Mouse (Mus musculus): Measurements from ENCODE around the gene Commd2. TPM values are rescaled to one million over a fixed set of nuclear protein-coding genes. Genes with fewer than 3 reads are reported as not detected.

The Commd2 gene
- 10 to 100 TPM; 17.9 to 19.9 TPM for total RNA-seq (2021)

DNA sequence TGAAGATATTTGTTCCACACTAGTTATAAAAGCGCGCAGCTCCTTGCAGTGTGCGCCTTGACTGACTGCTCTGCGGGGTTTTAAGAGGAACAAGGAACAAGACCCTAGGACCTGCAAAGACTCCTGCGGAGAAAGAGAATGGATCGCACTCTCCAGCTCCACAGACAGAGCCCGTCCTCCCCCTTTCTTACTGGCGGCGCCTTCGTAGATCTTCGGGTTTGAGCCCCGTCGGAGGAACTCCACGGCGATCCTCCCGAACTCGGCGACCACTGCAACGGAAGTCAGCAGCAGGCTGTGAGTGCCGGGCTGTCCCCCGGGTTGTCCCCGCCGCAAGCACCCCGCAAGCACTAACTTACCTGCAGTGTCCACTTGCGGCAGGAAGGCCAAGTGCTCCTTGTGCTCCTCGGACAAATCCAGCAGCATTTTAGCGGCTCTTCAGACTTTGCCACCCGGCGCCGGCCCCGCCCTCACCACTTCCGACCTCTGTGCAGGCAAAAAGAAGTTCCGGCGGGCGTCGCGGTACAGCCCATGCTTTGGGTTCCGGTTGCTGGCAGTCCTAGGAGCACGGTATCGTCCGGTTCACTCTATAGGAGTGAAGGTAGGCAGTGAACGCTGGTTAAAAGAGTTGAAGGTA is at the start of gene Commd2:
Gene Commd2 (minus strand): TSS at position 485 of the 634 bp plus-strand sequence.
- peak; percentile 92 to 96 for DNase-seq
- intact Hi-C loops (cut with DNase I): no loop called here

DNA sequence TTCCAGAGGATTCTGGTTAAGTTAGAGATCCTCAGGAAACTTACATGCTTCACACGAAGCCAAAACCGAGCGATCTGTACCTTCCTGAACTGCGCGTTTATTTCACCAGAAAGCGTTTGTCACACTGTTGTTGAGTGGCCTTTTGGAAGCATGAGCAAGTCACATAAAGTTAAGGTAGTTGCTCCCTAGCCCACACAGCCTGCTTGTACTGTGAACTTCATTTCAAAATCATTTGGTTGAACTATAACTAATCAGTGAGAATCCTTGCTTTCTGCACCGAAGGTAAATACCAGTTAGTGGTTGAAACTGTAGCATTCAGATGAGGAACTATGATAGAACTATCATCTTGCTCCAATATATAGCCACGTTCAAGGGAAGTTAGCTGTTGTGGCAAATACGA is 45.3 kb upstream of the Commd2 start:
- no peak for DNase-seq
- intact Hi-C loops (cut with DNase I): no loop called here

DNA sequence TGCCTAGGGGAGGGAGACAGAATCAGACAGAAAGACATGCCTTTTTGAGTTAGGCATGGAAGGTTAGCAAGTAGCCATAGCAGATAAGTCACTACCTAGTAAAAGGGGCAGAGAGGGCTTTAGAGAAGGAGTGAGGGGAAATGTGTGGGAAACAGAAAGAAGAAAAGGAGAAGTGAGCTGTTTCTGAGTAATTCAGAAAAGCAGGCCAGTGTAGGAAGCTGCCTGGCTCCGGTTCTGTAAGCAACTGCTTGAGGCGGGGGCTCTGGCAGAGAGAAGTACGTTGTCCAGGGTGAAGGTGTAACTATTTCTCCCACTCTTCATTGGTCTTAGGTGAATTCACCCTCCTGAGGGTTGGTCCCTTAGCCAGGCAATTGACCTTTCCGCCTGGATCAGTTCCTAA is 44.7 kb upstream of the Commd2 start:
- intact Hi-C loops (cut with DNase I): no loop called here

DNA sequence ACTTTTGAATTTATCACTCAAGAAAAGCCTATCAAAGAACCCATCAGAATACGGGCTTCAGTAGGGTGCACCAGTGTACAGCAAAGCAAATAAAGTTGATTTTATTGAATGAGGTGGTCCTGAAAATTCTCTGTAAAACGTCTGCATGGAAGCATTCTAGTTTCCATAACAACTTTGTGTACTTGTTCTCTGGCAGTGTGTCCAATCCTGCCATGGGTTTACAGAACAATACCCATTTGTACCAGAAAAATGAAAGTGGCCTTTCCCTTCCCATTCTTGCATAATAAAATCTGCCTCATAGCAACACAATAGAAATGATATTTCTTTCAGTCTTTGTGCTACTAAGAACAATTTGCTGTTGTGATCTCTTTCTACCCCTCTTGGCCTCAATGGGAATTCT is 41.2 kb upstream of the Commd2 start, which contains the start of gene Ankub1:
Gene Ankub1 (minus strand): TSS at position 81 of the 400 bp plus-strand sequence.
- DNase-seq: no peak

More for the DNA sequence above, 44.7 kb upstream of the Commd2 start:
- DNase-seq: no peak

DNA sequence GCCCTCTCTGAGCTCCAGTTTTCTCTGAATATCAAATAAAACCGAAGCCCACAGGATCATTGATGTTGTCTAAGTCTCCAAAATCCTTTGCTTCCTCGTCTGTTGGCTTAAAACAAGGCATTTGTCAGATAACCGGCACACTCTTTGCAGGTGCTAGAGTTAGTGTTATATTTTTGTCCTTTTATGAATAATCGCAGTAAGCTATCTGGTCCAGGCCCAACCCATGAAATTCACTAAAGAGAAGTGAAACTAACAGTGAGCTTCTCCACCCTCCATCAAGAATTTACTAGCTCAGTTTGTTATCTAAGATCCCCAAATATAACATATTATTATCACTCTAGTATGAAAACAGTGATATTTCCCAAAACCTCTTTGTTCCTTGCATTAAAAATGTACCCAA is 40.3 kb upstream of the Commd2 start:
- no peak for DNase-seq
- intact Hi-C loops (cut with DNase I): no loop called here

More for the DNA sequence above, 41.2 kb upstream of the Commd2 start, which contains the start of gene Ankub1:
- intact Hi-C loops (cut with DNase I): no loop called here

DNA sequence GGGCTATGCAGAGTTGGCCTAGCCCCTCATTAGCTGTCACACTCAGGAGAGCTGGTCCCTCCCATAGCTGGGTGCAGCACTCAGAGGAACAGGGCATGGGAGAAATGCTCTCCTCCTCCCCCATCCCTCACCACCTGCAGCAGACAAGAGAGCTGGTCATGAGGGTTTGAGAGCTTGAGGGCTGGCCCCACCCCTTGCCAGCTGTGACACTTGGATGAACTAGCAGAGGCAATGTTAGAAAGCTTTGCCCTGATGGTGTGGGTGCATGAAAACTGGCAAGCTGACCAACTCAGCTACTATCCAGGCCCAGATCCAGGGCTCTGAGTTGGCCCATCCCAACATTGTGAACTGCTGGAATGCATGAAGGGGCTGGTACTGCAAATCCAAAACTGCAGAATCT is 26.3 kb upstream of the Commd2 start:
- intact Hi-C loops (cut with DNase I): no loop called here
- peak; percentile 15 to 23 for DNase-seq

DNA sequence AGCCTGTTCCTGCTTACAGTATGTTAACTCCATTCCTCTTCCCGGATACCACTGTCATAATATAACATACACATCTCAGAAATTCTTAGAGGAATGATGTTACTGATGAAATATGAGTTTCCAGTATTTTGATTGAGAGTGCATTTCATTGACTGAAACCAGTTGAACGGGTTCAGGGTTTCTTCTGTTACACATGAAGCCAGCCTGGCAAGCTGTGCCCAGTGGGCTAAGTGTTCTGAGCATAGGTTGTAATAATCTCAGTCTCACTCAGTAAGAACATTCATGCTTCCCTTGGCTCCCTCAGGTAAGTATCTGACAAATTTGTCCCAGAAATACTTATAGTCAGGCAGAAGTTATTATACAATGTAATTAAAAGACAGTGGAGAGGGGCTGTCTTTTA is 22.6 kb upstream of the Commd2 start:
- intact Hi-C loops (cut with DNase I): no loop called here

DNA sequence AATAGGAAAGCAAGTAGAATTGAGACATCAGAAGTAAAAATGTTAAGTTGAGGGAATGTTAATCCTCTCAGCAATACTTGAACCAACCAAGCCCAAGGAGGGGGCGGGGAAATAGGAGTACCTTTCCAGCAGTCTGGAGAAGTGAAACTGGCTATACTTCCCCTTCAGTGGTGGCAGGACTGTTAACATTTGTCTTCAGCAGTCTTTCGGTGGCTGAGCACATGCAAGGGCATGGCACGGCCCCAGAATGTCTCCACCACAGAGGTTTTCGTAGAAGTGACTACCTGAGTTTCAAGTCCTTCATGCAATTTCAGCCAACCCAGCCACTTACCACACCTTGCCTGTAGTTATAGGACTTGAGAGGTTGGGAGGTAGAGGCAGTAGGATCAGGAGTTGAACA is 22.1 kb upstream of the Commd2 start:
- intact Hi-C loops (cut with DNase I): no loop called here
- peak; percentile 7 to 9 for DNase-seq

More for the DNA sequence above, 22.6 kb upstream of the Commd2 start:
- DNase-seq: no peak

DNA sequence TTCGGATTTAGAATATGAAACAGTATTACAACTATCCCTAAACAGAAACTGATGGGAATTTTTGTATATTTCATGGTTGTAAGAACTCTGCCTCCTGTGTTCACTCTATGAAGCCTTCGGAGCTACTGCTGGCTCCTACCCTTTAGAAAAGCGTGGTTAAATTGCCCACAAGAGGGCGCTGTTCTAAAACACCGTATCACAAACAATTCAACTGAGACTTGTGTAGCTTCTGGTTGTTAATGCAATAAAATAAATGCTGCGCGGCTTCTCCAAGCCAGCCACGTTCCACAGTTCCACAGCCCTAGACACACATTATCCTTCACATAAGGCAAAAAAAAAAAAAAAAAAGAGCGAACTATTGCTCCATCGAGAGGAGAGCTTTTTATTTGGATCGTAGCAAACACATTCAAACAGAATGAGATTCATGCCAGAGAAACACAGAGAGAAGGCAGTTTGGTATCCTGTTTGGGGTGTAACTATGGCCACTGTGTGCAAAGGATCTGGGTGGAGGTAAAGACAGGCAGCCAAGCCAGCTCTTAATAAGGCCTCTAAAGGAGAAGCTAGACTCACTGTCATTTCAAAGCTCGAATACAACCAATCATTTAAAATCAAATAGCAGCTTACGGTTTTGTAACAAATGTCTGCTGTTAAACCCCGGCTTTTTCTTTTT is 15.7 kb upstream of the Commd2 start:
- intact Hi-C loops (cut with DNase I): loop anchor here (2.0 kb wide), 1 partner anchor 148 kb away; no protein-coding TSS in a partner anchor
- DNase-seq: peak; percentile 78 to 84

DNA sequence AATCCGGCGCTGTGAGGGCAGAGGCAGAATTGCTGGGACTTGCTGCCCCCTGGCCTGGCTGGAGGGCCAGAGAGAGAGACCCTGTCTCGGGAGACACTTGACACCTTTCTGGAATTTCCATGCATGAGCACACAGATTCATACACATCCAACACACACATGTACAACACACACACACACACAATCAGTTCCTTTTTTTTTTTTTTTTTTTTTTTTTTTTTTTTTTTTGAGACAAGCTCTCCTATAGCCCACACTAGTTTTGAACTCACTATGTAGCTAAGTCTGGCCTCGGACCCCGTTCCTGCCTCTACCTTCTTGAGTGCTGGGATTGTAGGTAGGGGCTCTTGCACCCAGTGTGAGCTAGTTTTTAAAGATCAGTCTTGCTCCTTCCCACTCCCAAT is 14.4 kb upstream of the Commd2 start:
- DNase-seq: no peak
- intact Hi-C loops (cut with DNase I): loop anchor here (2.0 kb wide), 1 partner anchor 149 kb away; no protein-coding TSS in a partner anchor

DNA sequence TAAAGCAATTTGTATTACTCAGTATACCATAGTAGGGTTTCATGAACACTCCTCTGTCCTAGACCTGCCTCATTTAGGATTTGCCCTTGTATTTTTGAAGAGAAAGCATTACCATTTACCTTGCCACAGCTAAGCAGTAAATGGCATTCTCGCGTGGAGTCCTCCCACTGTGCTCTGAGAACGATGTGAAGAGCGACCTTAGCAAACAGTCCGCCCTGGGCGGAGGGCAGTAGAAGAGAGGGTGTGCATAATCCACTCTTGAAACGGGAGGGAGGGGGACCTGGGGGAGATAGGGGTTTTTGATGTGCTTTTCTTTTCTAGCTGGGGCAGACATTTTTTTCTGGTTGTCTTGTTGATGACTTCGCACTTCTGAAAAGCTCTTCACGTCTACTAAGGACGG is 13.2 kb upstream of the Commd2 start:
- DNase-seq: no peak
- intact Hi-C loops (cut with DNase I): no loop called here

DNA sequence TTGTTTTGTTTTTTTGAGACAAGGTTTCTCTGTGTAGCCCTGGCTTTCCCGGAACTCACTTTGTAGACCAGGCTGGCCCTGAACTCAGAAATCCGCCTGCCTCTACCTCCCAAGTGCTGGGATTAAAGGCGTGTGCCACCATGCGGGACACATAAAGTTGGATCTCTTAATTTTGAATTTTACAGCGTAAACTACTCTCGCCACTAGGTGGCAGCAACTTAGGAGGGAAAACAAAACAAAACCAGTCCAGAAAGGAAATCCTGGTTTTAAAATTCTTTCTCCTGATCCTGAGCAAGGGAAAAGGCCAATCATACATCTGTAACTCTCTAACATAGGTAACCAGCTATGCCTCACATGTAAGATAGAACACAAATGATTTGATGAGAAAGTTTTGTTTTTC is 12.2 kb upstream of the Commd2 start:
- peak; percentile 48 to 80 for DNase-seq
- intact Hi-C loops (cut with DNase I): loop anchor here (1.0 to 2.0 kb wide), 2 partner anchors 73 to 459 kb away; partner anchors contain the start of gene Rnf13

DNA sequence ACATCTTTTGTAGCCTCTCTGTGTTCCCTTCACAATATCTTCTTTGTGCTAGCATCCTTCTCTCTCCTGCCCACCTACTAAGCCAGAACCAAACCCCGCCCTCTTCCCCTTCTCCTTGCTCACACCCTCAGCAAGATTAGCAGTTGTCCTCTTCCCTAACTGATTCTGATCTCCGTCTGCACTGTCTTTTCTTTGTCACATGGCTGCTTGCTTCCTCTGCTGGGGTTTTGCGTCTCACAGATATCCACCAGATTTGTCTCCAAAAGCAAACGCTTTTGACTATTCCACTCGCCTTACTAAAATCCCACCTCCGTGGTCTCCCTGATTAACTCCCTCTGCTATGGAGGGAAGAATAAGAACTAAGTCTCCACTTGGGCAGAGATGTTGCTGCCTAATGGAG is 7.1 kb upstream of the Commd2 start:
- DNase-seq: no peak
- intact Hi-C loops (cut with DNase I): no loop called here

DNA sequence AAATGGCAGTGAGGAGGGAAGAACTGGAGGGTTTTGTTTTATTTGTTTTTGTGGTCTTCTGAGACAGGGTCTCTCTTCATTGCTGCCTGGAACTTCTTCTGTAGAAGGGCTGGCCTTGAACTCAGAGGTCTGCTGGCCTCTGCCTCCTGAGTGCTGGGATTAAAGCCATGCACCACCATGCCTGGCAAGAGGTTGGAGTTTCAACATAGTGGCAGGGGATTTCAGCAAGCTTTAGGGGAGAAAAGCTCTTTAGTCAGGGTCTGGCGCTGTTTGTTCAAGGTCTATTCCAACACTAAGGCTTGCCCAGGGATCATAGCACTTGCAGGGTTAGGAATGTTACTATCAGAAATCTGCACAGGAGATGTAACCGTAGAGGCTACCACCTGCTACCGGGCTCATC is 2.1 kb upstream of the Commd2 start:
- DNase-seq: no peak
- intact Hi-C loops (cut with DNase I): no loop called here

DNA sequence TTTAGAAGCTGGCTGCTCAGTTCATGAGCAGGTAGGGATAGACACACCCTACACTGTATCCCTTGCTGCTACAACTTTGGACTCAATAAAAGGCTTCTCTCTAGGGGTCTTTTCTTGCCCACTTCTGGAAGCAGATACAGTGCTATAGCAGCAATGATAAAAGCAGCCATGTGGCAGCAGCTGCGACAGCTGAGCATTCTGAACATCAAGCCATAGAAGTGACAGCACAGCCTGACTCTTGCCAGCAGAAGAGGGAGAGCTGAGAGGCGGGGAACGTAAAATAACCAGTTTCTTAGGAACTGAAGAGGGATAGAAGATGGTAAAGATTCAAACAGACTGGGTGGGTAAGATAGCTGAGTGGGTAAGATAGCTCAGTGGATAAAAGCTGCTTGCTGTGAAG is 970 bp upstream of the Commd2 start:
- no peak for DNase-seq
- intact Hi-C loops (cut with DNase I): no loop called here

DNA sequence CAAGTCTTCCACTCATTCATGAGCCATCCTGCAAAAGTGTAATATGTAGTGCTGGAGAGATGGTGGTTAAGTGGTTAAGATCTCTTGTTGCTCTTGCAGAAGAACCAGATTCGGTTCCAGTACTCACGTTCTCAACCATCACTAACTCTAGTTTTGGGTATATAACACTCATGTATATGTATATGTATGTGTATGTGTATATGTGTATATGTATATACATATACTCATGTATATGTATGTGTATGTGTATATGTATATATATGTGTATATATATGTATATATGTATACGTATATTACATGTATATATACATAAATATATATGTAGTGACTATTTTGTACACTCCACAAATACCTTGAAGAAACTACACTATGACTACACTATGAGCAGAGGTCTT is 347 bp upstream of the Commd2 start:
- DNase-seq: no peak
- intact Hi-C loops (cut with DNase I): no loop called here

DNA sequence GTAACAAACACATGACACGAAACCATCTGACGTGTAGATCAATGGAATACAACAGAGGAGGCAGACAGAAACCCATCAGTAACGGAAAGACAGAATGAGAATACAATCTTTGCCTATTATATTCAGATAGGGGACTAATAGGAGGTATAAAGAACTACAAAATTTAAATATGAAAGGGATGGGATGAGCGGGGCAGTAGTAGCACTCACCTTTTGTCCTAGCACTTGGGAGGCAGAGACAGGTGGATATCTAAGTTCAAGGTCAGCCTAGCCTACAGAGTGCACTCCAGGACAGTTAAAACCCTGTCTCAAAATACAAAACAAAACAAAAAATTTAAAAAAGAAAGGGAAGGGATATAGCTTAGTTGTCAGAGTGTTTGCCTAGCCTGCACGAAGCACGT is 8.3 kb downstream of the Commd2 start:
- DNase-seq: no peak
- intact Hi-C loops (cut with DNase I): no loop called here

DNA sequence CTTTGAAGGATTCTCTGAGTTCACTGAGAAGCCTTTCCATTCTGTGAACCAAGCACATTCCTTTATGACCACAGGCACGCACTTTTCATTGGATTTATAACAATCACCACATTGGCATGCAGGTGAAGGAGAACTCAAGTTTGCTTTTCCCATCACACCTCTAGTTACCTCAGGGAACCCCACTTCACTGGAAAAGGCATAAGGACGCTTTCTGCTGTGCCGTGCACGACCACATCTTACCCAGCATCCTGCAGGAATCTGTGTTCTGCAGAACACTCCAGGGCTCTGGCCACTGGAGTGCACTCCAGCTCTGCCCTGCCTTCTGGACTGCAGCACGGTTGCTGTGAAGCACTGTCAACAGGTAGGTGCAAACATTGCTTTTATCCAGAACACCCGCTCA is 13.9 kb downstream of the Commd2 start:
- DNase-seq: no peak
- intact Hi-C loops (cut with DNase I): no loop called here

DNA sequence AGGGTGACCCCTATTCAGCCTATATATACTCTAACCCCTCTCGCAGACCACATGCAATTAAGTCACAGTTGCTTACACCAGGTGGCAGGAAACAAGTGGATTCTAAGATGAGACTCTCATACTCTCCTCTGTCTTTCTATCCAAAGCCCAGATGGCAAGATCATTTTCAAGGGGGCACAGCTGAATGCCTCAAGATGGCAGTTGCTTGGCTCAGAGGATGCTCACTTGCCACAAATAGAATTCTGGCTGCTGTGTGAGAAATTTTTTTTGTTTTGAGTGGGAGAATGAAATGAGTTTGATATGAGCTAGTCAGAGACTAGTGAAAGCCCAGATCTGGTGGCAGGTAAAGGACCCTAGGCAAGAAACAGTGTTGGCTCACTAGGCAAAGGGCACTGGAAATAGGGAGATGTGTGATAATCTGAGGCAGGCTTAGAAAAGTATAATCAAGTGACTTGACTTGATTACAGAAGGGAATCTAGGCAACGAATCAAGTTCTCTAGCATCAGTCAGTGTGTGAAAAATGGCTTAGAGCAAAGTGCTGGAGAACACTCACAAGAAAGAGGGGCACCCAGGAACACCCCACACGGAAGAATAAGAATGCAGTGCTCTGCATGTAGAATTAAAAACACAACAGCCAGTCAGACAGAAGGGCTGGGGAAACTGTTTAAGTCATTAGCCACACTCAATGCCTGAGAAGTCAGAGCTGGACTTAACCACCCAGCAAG is 16.6 kb downstream of the Commd2 start:
- intact Hi-C loops (cut with DNase I): no loop called here
- DNase-seq: no peak

DNA sequence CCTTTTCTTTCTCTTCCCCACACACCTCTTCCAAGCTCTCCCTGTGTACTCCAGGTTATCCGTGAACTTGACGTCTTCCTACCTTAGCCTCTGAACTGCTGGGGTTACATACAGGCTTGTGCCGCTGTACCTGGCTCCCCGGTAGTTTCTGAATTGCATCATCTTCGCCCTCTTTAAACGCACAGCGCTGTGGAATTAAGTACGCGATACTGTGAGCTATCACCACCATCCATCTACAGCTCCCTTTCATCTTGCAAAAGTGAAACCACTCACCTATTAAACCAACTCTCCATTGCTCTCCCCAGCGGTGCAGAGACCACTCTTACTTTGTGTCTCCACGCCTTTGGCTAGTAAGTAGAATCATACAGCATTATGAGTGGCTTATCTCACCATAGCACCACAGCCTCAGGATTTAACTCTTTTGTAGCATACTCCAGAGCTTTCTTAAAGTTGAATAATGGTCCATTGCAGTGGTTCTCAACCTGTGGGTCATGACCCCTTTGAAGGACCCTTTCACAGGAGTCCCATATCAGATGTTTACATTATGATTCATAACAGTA is 24.5 kb downstream of the Commd2 start:
- intact Hi-C loops (cut with DNase I): loop anchor here (5.0 kb wide), 1 partner anchor 360 kb away; no protein-coding TSS in a partner anchor
- no peak for DNase-seq

All from heart, postnatal 10 days (tissue).